Mouse (Mus musculus): Measurements from ENCODE around the gene Ttc7b. TPM values are rescaled to one million over a fixed set of nuclear protein-coding genes. Genes with fewer than 3 reads are reported as not detected.

The Ttc7b gene
- polyA plus RNA-seq, 1 experiment, result 52.4 TPM

GRCm38 (mm10) chr12:100419946-100420874 lies 100.4 kb downstream of the Ttc7b start:
- 77% methylated on average over 9 of the region's 9 CpGs for WGBS
- TF ChIP-seq CTCF (IDR thresholded peaks at IDR 0.05; ENCODE audit: insufficient read depth, low read length) (no peak), POLR2A (IDR thresholded peaks at IDR 0.05; ENCODE audit: borderline replicate concordance, extremely low read depth, low read depth, low read length) (no peak)
- Histone ChIP-seq H3K4me1 (ENCODE audit: control insufficient read depth, insufficient read depth, low read length) (peaks cover under 1% of the 10 kb centered on the region; the same call in 1 of the 2 replicates), H3K4me3 (replicated peaks; ENCODE audit: extremely low read depth, low read depth, low read length) (no peak overlapping the region)
- DNase-seq, result no peak

- no peak for DNase-seq
- TF ChIP-seq CTCF (IDR thresholded peaks at IDR 0.05; ENCODE audit: insufficient read depth, low read length) (no peak), POLR2A (IDR thresholded peaks at IDR 0.05; ENCODE audit: borderline replicate concordance, extremely low read depth, low read depth, low read length) (no peak)
Observed at GRCm38 (mm10) chr12:100415802-100416201, 104.8 kb downstream of the Ttc7b start.

GRCm38 (mm10) chr12:100414717-100415398 lies 105.8 kb downstream of the Ttc7b start:
- Histone ChIP-seq H3K4me3 (replicated peaks; ENCODE audit: extremely low read depth, low read depth, low read length) (no peak overlapping the region), H3K4me1 (ENCODE audit: control insufficient read depth, insufficient read depth, low read length) (no peaks in the 10 kb centered on the region)
- no peak for TF ChIP-seq POLR2A (IDR thresholded peaks at IDR 0.05; ENCODE audit: borderline replicate concordance, extremely low read depth, low read depth, low read length)
- TF ChIP-seq CTCF (IDR thresholded peaks at IDR 0.05; ENCODE audit: insufficient read depth, low read length), result no peak
- DNase-seq, result no peak
- WGBS, result 73% methylated on average over 14 of the region's 14 CpGs

More at GRCm38 (mm10) chr12:100415802-100416201, 104.8 kb downstream of the Ttc7b start:
- H3K4me3 ChIP-seq (replicated peaks; ENCODE audit: extremely low read depth, low read depth, low read length), result no peak overlapping the region
- WGBS, result 75% methylated on average over 6 of the region's 6 CpGs
- no peaks in the 10 kb centered on the region for H3K4me1 ChIP-seq (ENCODE audit: control insufficient read depth, insufficient read depth, low read length)

GRCm38 (mm10) chr12:100408714-100409113 lies 111.9 kb downstream of the Ttc7b start:
- 87% methylated on average over 11 of the region's 11 CpGs for WGBS
- DNase-seq, result no peak
- no peaks in the 10 kb centered on the region for H3K4me1 ChIP-seq (ENCODE audit: control insufficient read depth, insufficient read depth, low read length)
- H3K4me3 ChIP-seq (replicated peaks; ENCODE audit: extremely low read depth, low read depth, low read length), result no peak overlapping the region
- TF ChIP-seq CTCF (IDR thresholded peaks at IDR 0.05; ENCODE audit: insufficient read depth, low read length), result no peak
- TF ChIP-seq POLR2A (IDR thresholded peaks at IDR 0.05; ENCODE audit: borderline replicate concordance, extremely low read depth, low read depth, low read length), result no peak

GRCm38 (mm10) chr12:100408143-100408542 lies 112.5 kb downstream of the Ttc7b start:
- DNase-seq, result no peak
- Histone ChIP-seq H3K4me3 (replicated peaks; ENCODE audit: extremely low read depth, low read depth, low read length) (no peak overlapping the region), H3K4me1 (ENCODE audit: control insufficient read depth, insufficient read depth, low read length) (no peaks in the 10 kb centered on the region)
- no peak for TF ChIP-seq POLR2A (IDR thresholded peaks at IDR 0.05; ENCODE audit: borderline replicate concordance, extremely low read depth, low read depth, low read length)
- TF ChIP-seq CTCF (IDR thresholded peaks at IDR 0.05; ENCODE audit: insufficient read depth, low read length), result no peak
- 86% methylated on average over 8 of the region's 8 CpGs for WGBS

GRCm38 (mm10) chr12:100407371-100407770 lies 113.3 kb downstream of the Ttc7b start:
- DNase-seq, result no peak
- 78% methylated on average over 7 of the region's 7 CpGs for WGBS
- TF ChIP-seq CTCF (IDR thresholded peaks at IDR 0.05; ENCODE audit: insufficient read depth, low read length) (no peak), POLR2A (IDR thresholded peaks at IDR 0.05; ENCODE audit: borderline replicate concordance, extremely low read depth, low read depth, low read length) (no peak)
- Histone ChIP-seq H3K4me1 (ENCODE audit: control insufficient read depth, insufficient read depth, low read length) (no peaks in the 10 kb centered on the region), H3K4me3 (replicated peaks; ENCODE audit: extremely low read depth, low read depth, low read length) (no peak overlapping the region)

- no peak for DNase-seq
- Histone ChIP-seq H3K4me3 (replicated peaks; ENCODE audit: extremely low read depth, low read depth, low read length) (no peak overlapping the region), H3K4me1 (ENCODE audit: control insufficient read depth, insufficient read depth, low read length) (no peaks in the 10 kb centered on the region)
- 50% methylated on average over 11 of the region's 11 CpGs for WGBS
- TF ChIP-seq POLR2A (IDR thresholded peaks at IDR 0.05; ENCODE audit: borderline replicate concordance, extremely low read depth, low read depth, low read length) (no peak), CTCF (IDR thresholded peaks at IDR 0.05; ENCODE audit: insufficient read depth, low read length) (no peak)
Observed at GRCm38 (mm10) chr12:100406094-100406493, 114.5 kb downstream of the Ttc7b start.

- no peaks in the 10 kb centered on the region for H3K4me1 ChIP-seq (ENCODE audit: control insufficient read depth, insufficient read depth, low read length)
- 88% methylated on average over 8 of the region's 8 CpGs for WGBS
- no peak for DNase-seq
- H3K4me3 ChIP-seq (replicated peaks; ENCODE audit: extremely low read depth, low read depth, low read length), result no peak overlapping the region
- TF ChIP-seq POLR2A (IDR thresholded peaks at IDR 0.05; ENCODE audit: borderline replicate concordance, extremely low read depth, low read depth, low read length) (no peak), CTCF (IDR thresholded peaks at IDR 0.05; ENCODE audit: insufficient read depth, low read length) (no peak)
Observed at GRCm38 (mm10) chr12:100405512-100406030, 115.1 kb downstream of the Ttc7b start.

GRCm38 (mm10) chr12:100404430-100404829 lies 116.2 kb downstream of the Ttc7b start:
- 77% methylated on average over 3 of the region's 3 CpGs for WGBS
- TF ChIP-seq CTCF (IDR thresholded peaks at IDR 0.05; ENCODE audit: insufficient read depth, low read length) (no peak), POLR2A (IDR thresholded peaks at IDR 0.05; ENCODE audit: borderline replicate concordance, extremely low read depth, low read depth, low read length) (no peak)
- no peak for DNase-seq
- H3K4me1 ChIP-seq (ENCODE audit: control insufficient read depth, insufficient read depth, low read length), result no peaks in the 10 kb centered on the region
- H3K4me3 ChIP-seq (replicated peaks; ENCODE audit: extremely low read depth, low read depth, low read length), result no peak overlapping the region
